Mouse (Mus musculus) neural tube, embryonic 11.5 days (tissue): ENCODE measurements around the gene Atxn2. TPM values are rescaled to one million over a fixed set of nuclear protein-coding genes. Genes with fewer than 3 reads are reported as not detected.

ENCODE experiments used
- ATAC-seq: fragments of 200-750 bp; cut with Nextera tagmentation; 2 replicates; pipeline ENCODE4 v1.8.0; 2017; ENCODE audit warnings: moderate number of reproducible peaks, mild to moderate bottlenecking, moderate TSS enrichment, moderate library complexity; ENCODE audit not compliant: insufficient read depth, low FRiP score, low TSS enrichment
- DNase-seq: peaks from one replicate; pipeline ENCODE4 v3.0.0-alpha.2; 2015; ENCODE audit warnings: low spot score
- H3K27ac ChIP-seq: fragments of 300-500 bp; sonication (generic); 2 replicates; pipeline ENCODE4 v1.5.1; 2014; ENCODE audit warnings: low read depth, mild to moderate bottlenecking, low read length
- H3K27me3 ChIP-seq: fragments of 300-500 bp; sonication (generic); 2 replicates; pipeline ENCODE4 v1.6.1; 2014; ENCODE audit warnings: mild to moderate bottlenecking, low read length, mixed read lengths; ENCODE audit not compliant: control insufficient read depth, insufficient read depth
- H3K36me3 ChIP-seq: fragments of 300-500 bp; sonication (generic); 2 replicates; pipeline ENCODE4 v1.6.1; 2014; ENCODE audit warnings: mild to moderate bottlenecking, low read length, moderate library complexity, mixed read lengths; ENCODE audit not compliant: control insufficient read depth, insufficient read depth
- H3K4me1 ChIP-seq: fragments of 300-500 bp; sonication (generic); 2 replicates; pipeline ENCODE4 v1.6.1; 2014; ENCODE audit warnings: low read length, mixed read lengths; ENCODE audit not compliant: control insufficient read depth, insufficient read depth
- H3K4me2 ChIP-seq: fragments of 300-500 bp; sonication (generic); 2 replicates; pipeline ENCODE4 v1.6.1; 2014; ENCODE audit warnings: low read depth, mild to moderate bottlenecking, moderate library complexity
- H3K4me3 ChIP-seq: fragments of 300-500 bp; sonication (generic); 2 replicates; pipeline ENCODE4 v1.5.1; 2014; ENCODE audit warnings: low read depth, low read length
- H3K9ac ChIP-seq: fragments of 300-500 bp; sonication (generic); 2 replicates; pipeline ENCODE4 v1.6.1; 2014; ENCODE audit warnings: mild to moderate bottlenecking, low read length
- H3K9me3 ChIP-seq: fragments of 300-500 bp; sonication (generic); 2 replicates; pipeline ENCODE4 v1.6.1; 2016; ENCODE audit warnings: low read length; ENCODE audit not compliant: control insufficient read depth
- WGBS: fragments of 180-500 bp; shearing (Covaris S2); extraction: QIAGEN DNeasy Blood & Tissue Kit; methylation state at CpG from one replicate; pipeline ENCODE4 v1.1.7; 2014; 5-methylcytosine and 5-hydroxymethylcytosine counted together
- polyA plus RNA-seq: library from polyadenylated mRNA; unstranded; fragments of >200 nt; fragmentation: Nextera tagmentation; extraction: Ambion mirVana; gene quantifications from 2 replicates; pipeline ENCODE4 v1.2.1, GENCODE M21; 2014

Atxn2 gene
- polyA plus RNA-seq, 1 experiment from 2014 or later, result 101 TPM

GRCm38 (mm10) chr5:121783862-121784500, 72.8 kb downstream of the Atxn2 start:
- Histone ChIP-seq H3K4me1 (no peaks in the 10 kb centered on the region), H3K27me3 (no peaks in the 10 kb centered on the region), H3K36me3 (peaks cover 8% of the 10 kb centered on the region; the same call in 1 of the 2 replicates), H3K27ac (no peak overlapping the region), H3K4me3 (no peak overlapping the region), H3K9me3 (no peaks in the 10 kb centered on the region), H3K4me2 (no peak overlapping the region), H3K9ac (no peak overlapping the region)
- no peak for ATAC-seq
- DNase-seq, result peak; percentile 14
- WGBS, result 90% methylated on average over 10 of the region's 10 CpGs

- H3K27ac ChIP-seq, result no peak overlapping the region
- WGBS, result 91% methylated on average over 5 of the region's 5 CpGs
- DNase-seq (no peak), ATAC-seq (no peak)
- H3K4me3 ChIP-seq, result no peak overlapping the region
- peaks cover 15% of the 10 kb centered on the region for H3K36me3 ChIP-seq
- H3K9me3 ChIP-seq, result no peaks in the 10 kb centered on the region
- no peaks in the 10 kb centered on the region for H3K4me1 ChIP-seq
- no peaks in the 10 kb centered on the region for H3K27me3 ChIP-seq
- H3K9ac ChIP-seq, result no peak overlapping the region
- H3K4me2 ChIP-seq, result no peak overlapping the region
These were observed 79.9 kb downstream of the Atxn2 start for GRCm38 (mm10) chr5:121791026-121791425.

GRCm38 (mm10) chr5:121795800-121796199, 84.7 kb downstream of the Atxn2 start:
- DNase-seq (no peak), ATAC-seq (no peak)
- Histone ChIP-seq H3K9ac (no peak overlapping the region), H3K4me2 (no peak overlapping the region), H3K27ac (no peak overlapping the region), H3K9me3 (no peaks in the 10 kb centered on the region), H3K36me3 (peaks cover 12% of the 10 kb centered on the region), H3K4me3 (no peak overlapping the region), H3K4me1 (no peaks in the 10 kb centered on the region), H3K27me3 (no peaks in the 10 kb centered on the region)
- 88% methylated on average over 3 of the region's 3 CpGs for WGBS

- Histone ChIP-seq H3K27me3 (no peaks in the 10 kb centered on the region), H3K4me1 (no peaks in the 10 kb centered on the region), H3K27ac (no peak overlapping the region), H3K9ac (no peak overlapping the region), H3K36me3 (peaks cover 15% of the 10 kb centered on the region), H3K9me3 (no peaks in the 10 kb centered on the region), H3K4me2 (no peak overlapping the region), H3K4me3 (no peak overlapping the region)
- no peak for DNase-seq
- WGBS, result 96% methylated on average over 2 of the region's 2 CpGs
- ATAC-seq, result no peak
These were observed 87.3 kb downstream of the Atxn2 start for GRCm38 (mm10) chr5:121798447-121798846.

- Histone ChIP-seq H3K4me1 (no peaks in the 10 kb centered on the region), H3K27ac (0 out of 2 replicates have a peak overlapping the region, but pooled peaks have one; percentile 27), H3K27me3 (no peaks in the 10 kb centered on the region), H3K9ac (no peak overlapping the region), H3K9me3 (no peaks in the 10 kb centered on the region), H3K4me2 (no peak overlapping the region), H3K4me3 (no peak overlapping the region), H3K36me3 (peaks cover 19% of the 10 kb centered on the region)
- ATAC-seq (no peak), DNase-seq (no peak)
- 82% methylated on average over 3 of the region's 3 CpGs for WGBS
These were observed 96.0 kb downstream of the Atxn2 start for GRCm38 (mm10) chr5:121807186-121807585.

GRCm38 (mm10) chr5:121808202-121808601, 97.1 kb downstream of the Atxn2 start:
- WGBS, result 91% methylated on average over 2 of the region's 2 CpGs

GRCm38 (mm10) chr5:121809667-121810224, 98.6 kb downstream of the Atxn2 start:
- no peak overlapping the region for H3K27ac ChIP-seq
- H3K9ac ChIP-seq, result no peak overlapping the region
- WGBS, result 78% methylated on average over 5 of the region's 5 CpGs
- peaks cover 26% of the 10 kb centered on the region for H3K36me3 ChIP-seq
- H3K4me1 ChIP-seq, result no peaks in the 10 kb centered on the region
- H3K4me2 ChIP-seq, result no peak overlapping the region
- H3K9me3 ChIP-seq, result no peaks in the 10 kb centered on the region
- DNase-seq (no peak), ATAC-seq (no peak)
- H3K27me3 ChIP-seq, result no peaks in the 10 kb centered on the region
- no peak overlapping the region for H3K4me3 ChIP-seq

More at GRCm38 (mm10) chr5:121808202-121808601, 97.1 kb downstream of the Atxn2 start:
- Histone ChIP-seq H3K9me3 (no peaks in the 10 kb centered on the region), H3K4me2 (no peak overlapping the region), H3K4me3 (no peak overlapping the region), H3K27me3 (no peaks in the 10 kb centered on the region), H3K9ac (no peak overlapping the region), H3K27ac (no peak overlapping the region), H3K36me3 (peaks cover 22% of the 10 kb centered on the region), H3K4me1 (no peaks in the 10 kb centered on the region)
- DNase-seq (no peak), ATAC-seq (no peak)

GRCm38 (mm10) chr5:121810331-121811151, 99.4 kb downstream of the Atxn2 start:
- Histone ChIP-seq H3K36me3 (peaks cover 26% of the 10 kb centered on the region), H3K9me3 (no peaks in the 10 kb centered on the region), H3K9ac (no peak overlapping the region), H3K4me1 (no peaks in the 10 kb centered on the region), H3K27me3 (no peaks in the 10 kb centered on the region), H3K4me2 (no peak overlapping the region), H3K27ac (no peak overlapping the region), H3K4me3 (no peak overlapping the region)
- 93% methylated on average over 17 of the region's 17 CpGs for WGBS
- ATAC-seq (no peak), DNase-seq (no peak)
